Mouse (Mus musculus) forebrain, embryonic 13.5 days (tissue): ENCODE data around the gene Ell2. TPM values are rescaled to one million over a fixed set of nuclear protein-coding genes. Genes with fewer than 3 reads are reported as not detected.

Experiments
- ATAC-seq: fragments of 200-750 bp; cut with Nextera tagmentation; 2 replicates; pipeline ENCODE4 v1.8.0; 2017
- H3K27ac ChIP-seq: fragments of 300-500 bp; sonication (generic); 2 replicates; pipeline ENCODE4 v1.5.1; 2015; ENCODE audit warnings: inconsistent platforms, mild to moderate bottlenecking, moderate library complexity
- H3K27me3 ChIP-seq: fragments of 300-500 bp; sonication (generic); 2 replicates; pipeline ENCODE4 v1.6.1; 2015; ENCODE audit warnings: mild to moderate bottlenecking, inconsistent platforms
- H3K36me3 ChIP-seq: fragments of 300-500 bp; sonication (generic); 2 replicates; pipeline ENCODE4 v1.6.1; 2015; ENCODE audit warnings: mild to moderate bottlenecking, inconsistent platforms; ENCODE audit not compliant: poor library complexity, severe bottlenecking
- H3K4me1 ChIP-seq: fragments of 300-500 bp; sonication (generic); 2 replicates; pipeline ENCODE4 v1.6.1; 2015; ENCODE audit warnings: inconsistent platforms
- H3K4me2 ChIP-seq: fragments of 300-500 bp; sonication (generic); 2 replicates; pipeline ENCODE4 v1.6.1; 2015; ENCODE audit warnings: inconsistent platforms, mild to moderate bottlenecking, moderate library complexity
- H3K4me3 ChIP-seq: fragments of 300-500 bp; sonication (generic); 2 replicates; pipeline ENCODE4 v1.5.1; 2015; ENCODE audit warnings: mild to moderate bottlenecking, inconsistent platforms
- H3K9ac ChIP-seq: fragments of 300-500 bp; sonication (generic); 2 replicates; pipeline ENCODE4 v1.6.1; 2015; ENCODE audit warnings: mild to moderate bottlenecking, inconsistent platforms
- H3K9me3 ChIP-seq: fragments of 300-500 bp; sonication (generic); replicated peaks from 2 replicates; pipeline ENCODE4 v1.6.1; 2016; ENCODE audit warnings: inconsistent platforms
- WGBS: fragments of 180-500 bp; shearing (Covaris S2); methylation state at CpG from one replicate; pipeline ENCODE4 v1.1.7; 2015; 5-methylcytosine and 5-hydroxymethylcytosine counted together
- polyA plus RNA-seq: library from polyadenylated mRNA; unstranded; fragments of >200 nt; fragmentation: Nextera tagmentation; extraction: Ambion mirVana; gene quantifications from 2 replicates; pipeline ENCODE4 v1.2.1, GENCODE M21; 2015

Gene Ell2
- polyA plus RNA-seq, 1 experiment from 2014 or later: 2.0 TPM

DNA sequence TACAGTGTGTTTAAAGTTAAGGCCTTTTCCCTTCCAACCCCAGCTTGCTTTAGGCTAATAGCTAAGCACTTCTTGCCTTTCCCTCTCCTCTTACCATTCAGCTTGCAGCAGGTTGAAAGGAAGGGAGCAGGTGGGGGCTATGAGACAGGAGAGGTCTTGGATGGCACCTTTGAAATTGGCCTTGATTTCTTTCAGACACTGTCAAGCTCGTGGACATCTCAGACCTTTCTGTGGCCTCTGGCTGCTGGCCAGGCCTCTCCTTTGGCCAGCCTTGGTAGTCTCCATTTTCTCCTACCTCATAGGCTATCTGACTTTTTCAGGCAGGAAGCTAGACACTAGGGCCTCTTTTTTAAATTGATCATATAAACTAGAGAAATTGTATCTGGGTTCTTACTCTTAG lies 70.1 kb downstream of the Ell2 start:
- no peaks in the 10 kb centered on the region for H3K4me1 ChIP-seq
- H3K9ac ChIP-seq: no peak overlapping the region
- WGBS: 83% methylated on average over 1 of the region's 1 CpGs
- H3K4me3 ChIP-seq: no peak overlapping the region
- H3K27ac ChIP-seq: no peak overlapping the region
- no peak for ATAC-seq
- H3K27me3 ChIP-seq: no peaks in the 10 kb centered on the region
- H3K9me3 ChIP-seq: no peaks in the 10 kb centered on the region
- H3K4me2 ChIP-seq: no peak overlapping the region
- no peaks in the 10 kb centered on the region for H3K36me3 ChIP-seq

DNA sequence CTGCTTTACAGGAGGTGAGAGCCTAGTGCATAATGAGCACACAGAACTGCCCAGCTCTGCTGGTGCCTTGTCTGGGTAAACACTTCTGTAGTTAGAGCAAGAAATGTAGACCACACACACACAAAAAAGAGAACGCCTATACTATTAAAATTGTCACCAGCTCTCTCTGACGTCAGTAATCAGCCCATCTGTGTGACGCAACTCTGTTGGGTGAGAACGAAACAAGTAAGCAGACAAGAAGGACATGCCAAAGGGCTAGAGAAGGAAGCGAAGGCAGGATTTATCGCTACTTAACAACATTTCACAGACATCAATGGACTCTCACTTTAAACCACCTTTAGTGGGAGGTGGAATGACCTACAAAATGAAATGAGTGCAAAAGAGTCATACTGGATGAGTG lies 71.6 kb downstream of the Ell2 start:
- Histone ChIP-seq H3K4me1 (no peaks in the 10 kb centered on the region), H3K27me3 (no peaks in the 10 kb centered on the region), H3K36me3 (no peaks in the 10 kb centered on the region), H3K4me2 (no peak overlapping the region), H3K9ac (no peak overlapping the region), H3K27ac (no peak overlapping the region), H3K9me3 (no peaks in the 10 kb centered on the region), H3K4me3 (no peak overlapping the region)
- ATAC-seq: no peak
- 87% methylated on average over 6 of the region's 6 CpGs for WGBS

DNA sequence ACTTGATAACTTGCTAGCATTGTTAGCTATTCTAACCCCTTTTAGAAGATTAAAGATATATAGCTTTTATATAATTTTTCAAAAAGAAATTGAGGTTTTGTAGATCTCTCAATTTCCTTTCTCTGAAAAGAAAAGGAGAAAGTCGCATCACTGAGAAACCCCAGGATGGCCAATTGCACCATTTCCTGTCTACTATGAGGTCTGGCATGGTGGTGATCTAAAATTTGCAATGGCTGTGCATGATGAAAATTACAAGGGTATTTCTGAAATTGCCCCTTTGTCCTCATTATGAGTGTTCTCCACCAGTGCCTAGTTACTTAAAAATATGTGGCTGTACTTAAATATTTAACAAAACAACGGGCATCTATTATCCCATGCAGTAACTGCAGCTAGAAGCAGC lies 72.6 kb downstream of the Ell2 start:
- Histone ChIP-seq H3K4me1 (no peaks in the 10 kb centered on the region), H3K9ac (no peak overlapping the region), H3K27me3 (no peaks in the 10 kb centered on the region), H3K4me3 (no peak overlapping the region), H3K9me3 (no peaks in the 10 kb centered on the region), H3K4me2 (no peak overlapping the region), H3K27ac (no peak overlapping the region), H3K36me3 (no peaks in the 10 kb centered on the region)
- ATAC-seq: no peak
- WGBS: 87% methylated on average over 2 of the region's 2 CpGs

DNA sequence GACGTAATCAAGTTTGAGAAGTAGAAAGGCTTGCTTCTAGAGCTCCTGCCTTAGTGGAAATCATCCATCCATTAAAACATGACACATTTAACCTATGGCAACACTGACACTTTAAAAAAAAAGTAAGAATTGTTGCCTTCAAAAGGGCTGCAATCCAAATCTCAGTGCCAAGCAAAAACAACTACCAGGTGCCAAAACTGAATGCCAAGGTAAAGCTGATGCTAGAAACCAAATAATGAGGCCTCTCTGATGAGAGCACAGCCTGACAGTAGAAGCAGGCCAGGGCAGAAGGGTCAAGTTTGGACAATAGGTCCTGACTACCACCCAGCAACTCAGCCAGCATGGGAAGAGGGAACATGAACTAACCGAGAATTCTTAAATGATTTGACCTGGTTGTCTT lies 73.5 kb downstream of the Ell2 start:
- Histone ChIP-seq H3K9me3 (no peaks in the 10 kb centered on the region), H3K9ac (no peak overlapping the region), H3K4me3 (no peak overlapping the region), H3K4me2 (no peak overlapping the region), H3K36me3 (no peaks in the 10 kb centered on the region), H3K27me3 (no peaks in the 10 kb centered on the region), H3K4me1 (no peaks in the 10 kb centered on the region), H3K27ac (no peak overlapping the region)
- 89% methylated on average over 2 of the region's 2 CpGs for WGBS
- no peak for ATAC-seq

DNA sequence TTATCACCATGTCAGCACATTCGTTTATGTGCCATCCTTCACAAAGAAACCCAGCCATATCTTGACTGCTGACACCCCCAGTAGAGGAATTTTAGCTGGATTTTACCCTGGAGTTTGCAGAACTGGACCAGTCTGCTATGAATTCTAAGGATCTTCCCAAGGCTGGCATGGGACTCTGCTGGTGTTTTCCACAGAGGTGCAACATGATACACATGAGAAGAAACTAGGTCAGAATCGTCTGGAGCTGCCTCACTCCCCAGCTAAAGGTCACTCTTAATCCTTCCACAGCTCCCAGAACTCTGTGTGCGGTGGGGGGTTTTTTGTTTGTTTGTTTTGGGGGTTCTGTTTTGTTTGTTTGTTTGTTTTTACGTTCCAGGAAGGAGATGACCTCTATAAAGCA lies 79.2 kb downstream of the Ell2 start:
- Histone ChIP-seq H3K4me1 (no peaks in the 10 kb centered on the region), H3K36me3 (no peaks in the 10 kb centered on the region), H3K27me3 (no peaks in the 10 kb centered on the region), H3K27ac (no peak overlapping the region), H3K4me3 (no peak overlapping the region), H3K9me3 (no peaks in the 10 kb centered on the region), H3K9ac (no peak overlapping the region), H3K4me2 (no peak overlapping the region)
- ATAC-seq: no peak
- whole genome bisulfite sequencing: 65% methylated on average over 4 of the region's 4 CpGs

DNA sequence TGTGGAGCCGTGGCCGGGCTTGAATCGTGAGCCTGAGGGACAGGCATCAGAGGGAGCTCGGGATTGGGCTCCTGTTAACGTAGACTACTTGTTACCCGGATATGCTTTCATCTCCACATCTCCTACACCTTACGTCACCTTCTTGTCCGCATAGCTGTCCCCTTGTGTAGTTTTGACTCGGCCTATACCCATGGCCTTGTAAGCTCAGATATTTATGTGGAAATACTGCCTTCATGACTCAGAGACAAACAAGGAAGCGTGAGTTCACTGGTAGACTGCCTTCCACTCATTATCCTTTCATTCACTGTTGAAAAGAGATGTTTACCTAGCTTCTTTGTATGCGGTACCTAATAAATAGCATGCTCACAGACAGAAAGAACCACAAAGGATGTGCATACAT lies 79.7 kb downstream of the Ell2 start:
- ATAC-seq: no peak
- no peak overlapping the region for H3K27ac ChIP-seq
- H3K4me3 ChIP-seq: no peak overlapping the region
- H3K9ac ChIP-seq: no peak overlapping the region
- no peaks in the 10 kb centered on the region for H3K9me3 ChIP-seq
- H3K4me1 ChIP-seq: no peaks in the 10 kb centered on the region
- WGBS: 94% methylated on average over 11 of the region's 11 CpGs
- H3K4me2 ChIP-seq: no peak overlapping the region
- H3K27me3 ChIP-seq: no peaks in the 10 kb centered on the region
- H3K36me3 ChIP-seq: no peaks in the 10 kb centered on the region

DNA sequence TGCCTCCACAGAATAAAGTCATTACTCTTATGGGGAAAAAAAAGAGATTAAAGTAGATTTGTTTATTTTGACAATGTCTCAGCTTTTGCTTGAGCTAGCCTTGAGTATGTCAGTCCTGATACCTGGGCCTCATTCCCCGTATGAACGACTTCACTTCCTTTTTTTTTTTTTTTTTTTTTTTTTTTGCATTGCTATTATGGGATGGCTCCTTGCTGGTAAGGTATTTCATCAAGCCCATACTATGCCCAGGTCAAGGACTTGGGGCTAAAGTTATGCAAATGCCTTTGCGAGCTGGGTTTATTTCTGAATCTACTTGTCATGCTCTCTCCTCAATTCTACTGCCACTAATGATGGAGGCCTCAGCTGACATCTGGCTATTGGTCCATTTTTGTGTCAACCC lies 80.8 kb downstream of the Ell2 start:
- Histone ChIP-seq H3K9me3 (no peaks in the 10 kb centered on the region), H3K9ac (no peak overlapping the region), H3K36me3 (no peaks in the 10 kb centered on the region), H3K4me1 (no peaks in the 10 kb centered on the region), H3K4me3 (no peak overlapping the region), H3K27ac (no peak overlapping the region), H3K4me2 (no peak overlapping the region), H3K27me3 (no peaks in the 10 kb centered on the region)
- no peak for ATAC-seq
- 90% methylated on average over 3 of the region's 3 CpGs for WGBS

DNA sequence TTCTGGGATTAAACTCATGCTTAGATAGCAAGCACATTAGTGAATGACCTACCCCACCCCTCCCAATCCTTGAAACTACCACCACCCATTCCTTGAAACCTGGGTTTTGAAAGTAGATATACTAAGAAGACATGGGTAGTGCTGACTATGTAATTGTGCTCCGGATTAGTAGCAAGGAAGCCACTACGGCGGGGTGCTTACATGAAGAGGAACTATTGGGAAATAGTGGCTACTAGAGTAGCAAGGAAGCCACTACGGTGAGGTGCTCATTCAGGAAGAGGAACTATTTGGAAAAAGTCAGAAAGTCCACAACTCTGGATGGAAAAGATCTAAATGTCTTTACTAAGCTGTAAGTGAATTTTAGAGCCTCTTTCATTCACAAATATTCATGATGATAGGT lies 81.6 kb downstream of the Ell2 start:
- Histone ChIP-seq H3K4me3 (no peak overlapping the region), H3K36me3 (no peaks in the 10 kb centered on the region), H3K4me1 (no peaks in the 10 kb centered on the region), H3K9ac (no peak overlapping the region), H3K27me3 (no peaks in the 10 kb centered on the region), H3K4me2 (no peak overlapping the region), H3K27ac (no peak overlapping the region), H3K9me3 (no peaks in the 10 kb centered on the region)
- no peak for ATAC-seq
- WGBS: 92% methylated on average over 4 of the region's 4 CpGs

DNA sequence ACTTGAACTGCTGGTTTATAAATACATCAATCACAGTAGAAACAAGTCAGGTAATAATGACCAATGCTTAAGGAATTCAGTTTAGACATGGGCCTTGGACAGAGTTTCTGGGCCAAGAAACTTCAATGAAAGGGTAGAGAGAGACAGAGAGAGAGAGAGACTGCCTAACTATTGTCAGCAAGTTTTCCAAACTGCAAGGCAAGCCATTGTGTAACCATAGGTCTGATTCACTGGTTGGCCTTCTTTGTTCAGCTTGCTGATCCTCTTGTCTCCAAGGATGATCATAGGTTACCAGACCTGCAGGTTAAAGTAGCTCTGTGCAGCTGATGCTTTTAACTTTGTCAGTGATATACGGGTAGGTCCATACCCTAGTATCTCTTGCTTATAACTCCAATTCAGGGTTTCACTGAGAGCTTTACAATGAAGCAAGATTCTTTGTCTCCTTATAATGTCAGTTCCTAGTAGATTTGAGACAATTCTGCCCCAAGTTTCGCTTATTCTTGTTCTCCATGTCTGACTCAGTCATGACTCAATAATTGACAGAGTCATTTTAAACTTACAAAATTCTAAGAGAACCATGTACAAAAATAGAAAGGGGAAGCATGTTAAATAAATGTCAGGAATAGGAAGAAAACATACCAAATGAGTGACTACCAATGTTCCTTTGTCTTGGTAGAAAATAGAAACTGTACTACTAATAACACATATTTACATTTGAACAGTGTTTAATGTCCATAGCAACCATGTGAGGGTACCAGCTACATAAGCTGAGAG lies 82.7 kb downstream of the Ell2 start:
- Histone ChIP-seq H3K36me3 (no peaks in the 10 kb centered on the region), H3K4me2 (no peak overlapping the region), H3K9me3 (no peaks in the 10 kb centered on the region), H3K4me3 (no peak overlapping the region), H3K27ac (no peak overlapping the region), H3K27me3 (no peaks in the 10 kb centered on the region), H3K9ac (no peak overlapping the region), H3K4me1 (no peaks in the 10 kb centered on the region)
- WGBS: 89% methylated on average over 2 of the region's 2 CpGs
- no peak for ATAC-seq

DNA sequence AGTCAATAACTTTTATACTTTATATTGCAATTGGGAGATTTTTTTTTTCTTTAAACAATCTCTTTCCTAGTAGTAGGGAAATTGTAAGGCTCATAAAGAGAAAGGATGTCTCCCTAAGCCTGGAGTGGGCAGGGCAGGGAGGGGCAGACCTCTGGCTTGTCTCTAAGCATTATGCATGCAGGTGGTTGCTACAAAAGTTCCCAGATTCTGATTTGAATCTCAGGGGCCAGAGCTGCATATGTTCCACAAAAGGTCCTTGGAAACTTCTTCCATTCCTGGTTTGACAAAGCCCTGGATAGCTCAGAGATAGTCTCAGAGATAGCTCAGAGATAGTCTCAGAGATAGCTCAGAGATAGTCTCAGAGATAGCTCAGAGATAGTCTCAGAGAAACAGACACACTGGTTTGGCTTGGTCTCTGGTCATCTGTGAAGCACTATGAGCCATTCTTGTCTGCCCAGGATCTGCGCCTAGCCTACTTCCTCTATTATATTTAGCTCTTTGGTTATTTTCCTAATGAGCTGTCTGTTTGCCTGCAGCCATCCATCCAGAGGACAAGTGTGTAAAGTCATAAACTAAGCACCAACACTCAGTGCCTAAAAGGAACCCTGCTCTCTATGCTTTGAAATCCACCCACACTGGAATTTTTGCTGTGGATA lies 84.1 kb downstream of the Ell2 start:
- no peak overlapping the region for H3K27ac ChIP-seq
- no peaks in the 10 kb centered on the region for H3K36me3 ChIP-seq
- no peak overlapping the region for H3K4me3 ChIP-seq
- no peak overlapping the region for H3K9ac ChIP-seq
- H3K4me1 ChIP-seq: no peaks in the 10 kb centered on the region
- no peaks in the 10 kb centered on the region for H3K27me3 ChIP-seq
- 78% methylated on average over 1 of the region's 1 CpGs for whole genome bisulfite sequencing
- no peaks in the 10 kb centered on the region for H3K9me3 ChIP-seq
- ATAC-seq: no peak
- H3K4me2 ChIP-seq: no peak overlapping the region

DNA sequence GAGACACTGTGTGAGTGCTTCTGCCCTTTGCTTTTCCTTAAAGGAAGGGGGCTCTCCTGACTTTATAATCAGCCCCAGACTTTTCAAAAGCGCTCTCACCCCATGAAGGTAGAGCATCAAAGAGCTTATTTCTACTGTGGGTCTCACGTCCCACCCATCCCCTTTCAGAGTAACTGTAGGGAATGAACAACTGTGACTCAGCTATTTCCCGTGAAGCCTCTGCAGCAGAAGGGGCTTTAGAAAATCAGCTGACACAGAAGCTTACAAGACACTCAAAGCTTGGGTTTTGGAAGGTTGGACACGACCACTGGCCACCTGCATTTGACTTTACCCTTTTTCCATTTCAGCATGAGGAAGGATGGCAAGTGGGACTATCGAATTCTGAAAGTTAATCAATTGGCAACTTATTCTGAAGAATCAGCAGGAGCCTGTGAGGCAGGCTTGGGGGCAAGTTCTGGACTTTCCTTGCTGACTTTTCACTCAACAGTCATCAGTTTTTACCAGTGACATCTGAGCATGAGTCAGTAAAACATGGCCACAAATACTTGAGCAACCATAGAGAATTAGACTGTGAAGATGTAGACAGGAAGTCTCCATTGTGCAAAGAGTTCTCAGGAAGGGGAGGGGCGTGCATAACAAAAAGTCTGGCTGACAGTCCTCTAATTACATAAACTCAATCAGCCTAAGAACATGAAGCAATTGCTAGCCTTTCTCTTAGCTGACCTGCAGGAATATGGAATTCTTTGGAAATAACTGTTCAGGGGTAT lies 87.5 kb downstream of the Ell2 start:
- Histone ChIP-seq H3K9ac (no peak overlapping the region), H3K36me3 (no peaks in the 10 kb centered on the region), H3K4me2 (no peak overlapping the region), H3K4me3 (no peak overlapping the region), H3K27ac (no peak overlapping the region), H3K27me3 (no peaks in the 10 kb centered on the region), H3K9me3 (no peaks in the 10 kb centered on the region), H3K4me1 (0 out of 2 replicates have a peak, but pooled peaks cover 4% of the 10 kb centered on the region)
- 70% methylated on average over 6 of the region's 6 CpGs for WGBS
- no peak for ATAC-seq

DNA sequence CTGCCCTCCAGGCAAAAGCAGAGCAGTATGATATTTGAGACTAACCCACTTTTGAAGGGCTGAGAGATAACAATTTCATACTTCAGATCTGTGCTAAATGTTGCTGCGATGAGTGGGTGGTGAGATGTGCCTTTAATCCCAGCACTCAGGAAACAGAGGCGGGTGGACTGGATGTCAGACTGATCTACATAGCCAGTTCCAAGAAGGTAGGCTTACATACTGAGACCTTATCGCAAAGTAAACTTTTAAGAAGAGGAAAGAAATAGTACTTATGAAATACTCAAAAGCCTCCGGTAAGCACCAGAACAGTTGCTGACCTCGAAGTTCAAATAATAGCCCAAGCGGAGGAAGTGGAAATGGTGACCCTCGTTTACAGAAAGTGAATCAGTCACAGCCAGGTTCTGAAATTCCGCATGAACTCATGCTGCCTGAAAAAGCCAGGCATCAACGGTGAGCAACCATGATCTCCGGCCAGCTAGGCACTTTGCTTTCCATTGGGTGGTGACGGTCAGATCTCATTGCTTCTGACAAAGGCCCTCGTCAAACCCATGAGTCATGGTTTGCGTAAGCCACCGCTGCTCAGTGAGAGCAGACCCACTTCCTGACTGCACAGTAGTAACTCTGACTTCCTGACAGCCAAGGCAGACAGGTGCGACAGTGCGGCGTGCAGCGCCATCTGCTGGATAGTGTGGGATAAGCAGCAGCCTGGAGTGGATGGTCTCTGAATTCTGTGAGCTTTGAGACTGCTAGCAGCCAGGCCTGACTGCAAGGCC lies 91.0 kb downstream of the Ell2 start:
- Histone ChIP-seq H3K4me2 (peak overlapping the region; percentile 55), H3K4me3 (peak overlapping the region; percentile 24), H3K27me3 (no peaks in the 10 kb centered on the region), H3K27ac (no peak overlapping the region), H3K9ac (0 out of 2 replicates have a peak overlapping the region, but pooled peaks have one; percentile 45), H3K4me1 (0 out of 2 replicates have a peak, but pooled peaks cover 4% of the 10 kb centered on the region), H3K36me3 (no peaks in the 10 kb centered on the region), H3K9me3 (no peaks in the 10 kb centered on the region)
- 34% methylated on average over 18 of the region's 18 CpGs for WGBS
- peak; percentile 98 for ATAC-seq
